Mouse (Mus musculus) embryonic facial prominence, embryonic 15.5 days (tissue): ENCODE results near the gene Ep300. TPM values are rescaled to one million over a fixed set of nuclear protein-coding genes. Genes with fewer than 3 reads are reported as not detected.

Experiments used
- ATAC-seq: fragments of 200-750 bp; cut with Nextera tagmentation; 2 replicates; pipeline ENCODE4 v1.8.0; 2017; ENCODE audit warnings: low read depth, moderate TSS enrichment; ENCODE audit not compliant: insufficient number of reproducible peaks, low FRiP score, low TSS enrichment
- H3K27ac ChIP-seq: fragments of 300-500 bp; sonication (generic); replicated peaks from 2 replicates; pipeline ENCODE4 v1.5.1; 2015; ENCODE audit warnings: mild to moderate bottlenecking, inconsistent platforms
- H3K27me3 ChIP-seq: fragments of 300-500 bp; sonication (generic); 2 replicates; pipeline ENCODE4 v1.6.1; 2015; ENCODE audit warnings: inconsistent platforms
- H3K36me3 ChIP-seq: fragments of 300-500 bp; sonication (generic); 2 replicates; pipeline ENCODE4 v1.6.1; 2015; ENCODE audit warnings: mild to moderate bottlenecking, inconsistent platforms
- H3K4me1 ChIP-seq: fragments of 300-500 bp; sonication (generic); 2 replicates; pipeline ENCODE4 v1.6.1; 2015; ENCODE audit warnings: inconsistent platforms
- H3K4me2 ChIP-seq: fragments of 300-500 bp; sonication (generic); replicated peaks from 2 replicates; pipeline ENCODE4 v1.6.1; 2015; ENCODE audit warnings: mild to moderate bottlenecking, inconsistent platforms
- H3K4me3 ChIP-seq: fragments of 300-500 bp; sonication (generic); replicated peaks from 2 replicates; pipeline ENCODE4 v1.5.1; 2015; ENCODE audit warnings: mild to moderate bottlenecking, inconsistent platforms
- H3K9ac ChIP-seq: fragments of 300-500 bp; sonication (generic); 2 replicates; pipeline ENCODE4 v1.6.1; 2015; ENCODE audit warnings: inconsistent platforms
- H3K9me3 ChIP-seq: fragments of 300-500 bp; sonication (generic); replicated peaks from 2 replicates; pipeline ENCODE4 v1.6.1; 2016; ENCODE audit warnings: inconsistent platforms
- WGBS: fragments of 180-500 bp; shearing (Covaris S2); methylation state at CpG from one replicate; pipeline ENCODE4 v1.1.7; 2015; 5-methylcytosine and 5-hydroxymethylcytosine counted together
- polyA plus RNA-seq: library from polyadenylated mRNA; unstranded; fragments of >200 nt; fragmentation: Nextera tagmentation; extraction: Ambion mirVana; gene quantifications from 2 replicates; pipeline ENCODE4 v1.2.1, GENCODE M21; 2015

Gene Ep300
- polyA plus RNA-seq, 1 experiment from 2014 or later: 22.9 TPM

DNA sequence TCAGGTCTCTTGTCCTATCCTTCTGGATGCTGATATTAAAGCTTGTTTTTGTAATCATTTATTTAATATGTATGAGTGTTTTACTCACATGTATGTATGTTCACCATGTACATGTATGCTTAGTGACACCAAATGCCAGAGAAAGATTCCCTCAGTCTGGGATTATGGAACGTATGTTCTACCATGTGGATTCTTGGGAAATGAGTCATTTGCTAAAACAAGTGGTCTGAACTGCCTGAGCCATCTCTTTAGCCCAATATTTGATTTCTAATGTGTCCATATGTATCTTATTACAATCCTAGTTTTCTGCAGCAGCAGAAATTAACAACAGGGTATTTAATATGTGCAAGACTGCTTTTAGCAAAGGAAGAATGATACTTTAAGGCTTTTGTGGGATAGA lies 20.1 kb downstream of the Ep300 start:
- Histone ChIP-seq H3K27me3 (no peaks in the 10 kb centered on the region), H3K36me3 (peaks cover 44% of the 10 kb centered on the region), H3K27ac (no peak overlapping the region), H3K4me2 (no peak overlapping the region), H3K4me3 (no peak overlapping the region), H3K9me3 (no peaks in the 10 kb centered on the region), H3K9ac (no peak overlapping the region), H3K4me1 (0 out of 2 replicates have a peak, but pooled peaks cover 3% of the 10 kb centered on the region)
- no peak for ATAC-seq
- WGBS: 38% methylated on average over 1 of the region's 1 CpGs

- Histone ChIP-seq H3K9me3 (no peaks in the 10 kb centered on the region), H3K4me1 (no peaks in the 10 kb centered on the region), H3K27ac (no peak overlapping the region), H3K9ac (no peak overlapping the region), H3K4me2 (no peak overlapping the region), H3K27me3 (no peaks in the 10 kb centered on the region), H3K4me3 (no peak overlapping the region), H3K36me3 (peaks cover 48% of the 10 kb centered on the region)
- no peak for ATAC-seq
- 76% methylated on average over 1 of the region's 1 CpGs for WGBS
Measured at GRCm38 (mm10) chr15:81606634-81607033, 21.5 kb downstream of the Ep300 start.

- no peak overlapping the region for H3K4me2 ChIP-seq
- WGBS: 92% methylated on average over 8 of the region's 8 CpGs
- H3K36me3 ChIP-seq: peaks cover 68% of the 10 kb centered on the region
- H3K9me3 ChIP-seq: no peaks in the 10 kb centered on the region
- no peak overlapping the region for H3K4me3 ChIP-seq
- no peak for ATAC-seq
- H3K27me3 ChIP-seq: no peaks in the 10 kb centered on the region
- H3K9ac ChIP-seq: no peak overlapping the region
- no peak overlapping the region for H3K27ac ChIP-seq
- H3K4me1 ChIP-seq: no peaks in the 10 kb centered on the region
Measured at GRCm38 (mm10) chr15:81649516-81650455, 64.6 kb downstream of the Ep300 start.

DNA sequence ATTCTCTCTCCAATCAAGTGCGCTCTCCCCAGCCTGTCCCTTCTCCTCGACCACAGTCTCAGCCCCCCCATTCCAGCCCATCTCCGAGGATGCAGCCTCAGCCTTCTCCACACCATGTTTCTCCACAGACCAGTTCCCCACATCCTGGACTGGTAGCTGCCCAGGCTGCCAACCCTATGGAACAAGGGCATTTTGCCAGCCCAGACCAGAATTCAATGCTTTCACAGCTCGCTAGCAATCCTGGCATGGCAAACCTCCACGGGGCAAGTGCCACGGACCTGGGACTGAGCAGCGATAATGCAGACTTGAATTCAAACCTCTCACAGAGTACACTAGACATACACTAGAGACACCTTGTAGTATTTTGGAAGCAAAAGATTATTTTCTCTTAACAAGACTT lies 65.5 kb downstream of the Ep300 start:
- Histone ChIP-seq H3K36me3 (peaks cover 60% of the 10 kb centered on the region), H3K27me3 (no peaks in the 10 kb centered on the region)
- 87% methylated on average over 7 of the region's 7 CpGs for WGBS

DNA sequence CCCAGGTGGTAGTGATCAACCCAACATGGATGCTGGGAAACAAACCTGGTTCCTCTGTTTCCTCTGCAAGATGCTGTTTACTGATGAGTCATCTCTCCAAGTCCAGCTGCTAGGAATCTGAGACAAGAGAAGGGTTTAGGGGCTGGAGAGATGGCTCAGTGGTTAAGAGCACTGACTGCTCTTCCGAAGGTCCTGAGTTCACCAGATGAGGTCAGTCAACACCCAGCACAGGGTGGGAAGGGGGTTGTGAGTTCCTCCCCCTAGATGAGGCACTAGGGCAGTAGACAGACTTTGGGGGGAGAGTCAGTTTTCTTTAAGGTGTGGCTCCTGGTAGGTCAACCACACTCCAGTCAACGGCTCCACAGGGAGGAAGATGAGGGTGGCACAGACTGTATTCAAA lies 76.5 kb downstream of the Ep300 start:
- peaks cover 10% of the 10 kb centered on the region for H3K4me1 ChIP-seq
- no peaks in the 10 kb centered on the region for H3K36me3 ChIP-seq
- no peaks in the 10 kb centered on the region for H3K9me3 ChIP-seq
- H3K27me3 ChIP-seq: no peaks in the 10 kb centered on the region
- H3K4me2 ChIP-seq: no peak overlapping the region
- no peak overlapping the region for H3K27ac ChIP-seq
- no peak overlapping the region for H3K4me3 ChIP-seq
- no peak for ATAC-seq
- 87% methylated on average over 2 of the region's 2 CpGs for WGBS
- H3K9ac ChIP-seq: no peak overlapping the region

More for the DNA sequence above, 65.5 kb downstream of the Ep300 start:
- Histone ChIP-seq H3K9ac (no peak overlapping the region), H3K4me3 (no peak overlapping the region), H3K4me2 (no peak overlapping the region), H3K9me3 (no peaks in the 10 kb centered on the region), H3K27ac (no peak overlapping the region), H3K4me1 (no peaks in the 10 kb centered on the region)
- ATAC-seq: no peak

DNA sequence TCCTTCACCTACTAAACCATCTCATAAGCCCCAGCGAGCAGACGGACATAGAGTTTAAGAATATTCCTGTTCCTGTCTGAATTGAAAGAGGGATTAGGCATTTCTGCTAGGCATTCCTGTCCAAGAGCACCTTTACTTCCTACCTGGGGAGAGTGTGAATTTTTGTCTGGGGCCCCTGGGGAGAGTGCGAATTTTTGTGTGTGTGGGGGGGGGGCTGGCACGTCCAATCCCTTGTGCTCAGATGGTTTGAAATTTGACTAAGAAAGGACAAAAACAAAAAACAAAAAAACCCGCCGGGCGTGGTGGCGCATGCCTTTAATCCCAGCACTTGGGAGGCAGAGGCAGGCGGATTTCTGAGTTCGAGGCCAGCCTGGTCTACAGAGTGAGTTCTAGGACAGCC lies 78.1 kb downstream of the Ep300 start:
- WGBS: 60% methylated on average over 10 of the region's 10 CpGs
- Histone ChIP-seq H3K9ac (no peak overlapping the region), H3K27me3 (no peaks in the 10 kb centered on the region), H3K4me3 (peak overlapping the region; percentile 86), H3K9me3 (no peaks in the 10 kb centered on the region), H3K4me2 (peak overlapping the region; percentile 85), H3K36me3 (peaks cover 12% of the 10 kb centered on the region), H3K27ac (no peak overlapping the region), H3K4me1 (peaks cover 10% of the 10 kb centered on the region)
- ATAC-seq: no peak

DNA sequence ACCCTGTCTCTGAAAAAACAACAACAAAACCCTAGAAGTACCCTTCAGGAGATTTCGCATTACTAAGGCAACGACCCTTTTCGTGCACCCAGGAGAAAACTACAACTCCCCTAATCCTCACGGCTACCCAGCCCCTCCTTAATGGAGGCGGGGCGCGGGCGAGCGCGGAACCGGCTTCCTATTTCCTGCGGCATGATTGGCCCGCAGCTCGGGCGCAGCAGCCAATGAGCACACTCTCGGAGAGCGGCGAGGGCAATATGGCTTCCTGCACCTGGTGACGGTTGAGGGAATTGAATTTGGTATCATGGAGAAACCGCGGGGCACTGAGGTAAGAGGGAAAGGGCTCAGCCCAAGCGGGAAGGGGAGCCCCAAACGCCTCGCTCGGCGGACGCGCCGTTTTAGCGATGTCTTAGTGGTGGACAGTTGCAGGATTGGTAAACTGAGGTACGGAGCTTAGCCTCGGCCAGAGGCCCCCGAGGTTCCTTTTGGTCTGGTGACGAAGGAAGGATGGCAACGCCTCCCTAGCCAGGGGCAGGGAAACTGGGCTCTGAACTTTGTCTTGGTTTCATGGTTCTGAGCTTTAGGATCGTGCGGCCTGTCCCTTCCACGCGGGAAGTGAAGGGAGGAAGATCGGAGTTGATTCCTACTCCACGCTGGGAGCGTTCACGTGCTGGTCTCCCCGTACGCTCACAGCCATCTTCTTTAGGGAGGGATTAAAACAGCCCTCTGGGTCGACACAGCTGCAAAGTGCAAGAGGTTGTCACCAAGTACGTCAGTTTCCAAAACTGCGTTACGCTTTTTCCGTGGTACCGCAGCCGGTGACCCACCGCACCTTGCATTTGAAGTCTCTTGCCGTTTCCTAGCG lies 78.8 kb downstream of the Ep300 start, which contains the start of gene L3mbtl2:
Gene L3mbtl2 (plus strand): TSS at position 193 of the 865 bp plus-strand sequence.
- H3K27me3 ChIP-seq: no peaks in the 10 kb centered on the region
- H3K36me3 ChIP-seq: peaks cover 18% of the 10 kb centered on the region
- ATAC-seq: peak; percentile 97
- H3K9me3 ChIP-seq: no peaks in the 10 kb centered on the region
- H3K9ac ChIP-seq: peak within 1 kb of the TSS; percentile 69
- H3K4me2 ChIP-seq: peak within 1 kb of the TSS; percentile 85
- under 1% methylated on average over 55 of the region's 55 CpGs for WGBS
- H3K27ac ChIP-seq: no peak within 1 kb of the TSS
- H3K4me3 ChIP-seq: peak within 1 kb of the TSS; percentile 86
- peaks cover 10% of the 10 kb centered on the region for H3K4me1 ChIP-seq

DNA sequence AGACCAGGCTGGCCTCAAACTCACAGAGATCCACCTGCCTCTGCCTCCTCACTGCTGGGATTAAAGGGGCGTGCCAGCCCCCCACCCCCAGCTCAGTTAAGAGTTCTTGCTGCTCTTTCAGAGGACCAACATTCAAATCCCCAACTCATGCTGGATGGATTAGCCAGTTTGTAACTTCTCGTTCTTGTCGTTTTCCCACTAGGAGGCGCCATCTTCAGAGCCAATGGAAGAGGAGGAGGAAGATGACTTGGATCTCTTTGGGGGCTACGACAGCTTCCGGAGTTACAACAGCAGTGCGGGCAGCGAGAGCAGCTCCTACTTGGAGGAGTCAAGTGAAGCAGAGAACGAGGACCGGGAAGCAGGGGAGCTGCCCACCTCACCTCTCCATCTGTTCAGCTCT lies 81.8 kb downstream of the Ep300 start:
- ATAC-seq: no peak
- H3K36me3 ChIP-seq: peaks cover 34% of the 10 kb centered on the region
- H3K4me3 ChIP-seq: no peak overlapping the region
- no peak overlapping the region for H3K9ac ChIP-seq
- peaks cover 10% of the 10 kb centered on the region for H3K4me1 ChIP-seq
- H3K27ac ChIP-seq: no peak overlapping the region
- H3K27me3 ChIP-seq: no peaks in the 10 kb centered on the region
- 85% methylated on average over 10 of the region's 10 CpGs for WGBS
- H3K9me3 ChIP-seq: no peaks in the 10 kb centered on the region
- H3K4me2 ChIP-seq: no peak overlapping the region

DNA sequence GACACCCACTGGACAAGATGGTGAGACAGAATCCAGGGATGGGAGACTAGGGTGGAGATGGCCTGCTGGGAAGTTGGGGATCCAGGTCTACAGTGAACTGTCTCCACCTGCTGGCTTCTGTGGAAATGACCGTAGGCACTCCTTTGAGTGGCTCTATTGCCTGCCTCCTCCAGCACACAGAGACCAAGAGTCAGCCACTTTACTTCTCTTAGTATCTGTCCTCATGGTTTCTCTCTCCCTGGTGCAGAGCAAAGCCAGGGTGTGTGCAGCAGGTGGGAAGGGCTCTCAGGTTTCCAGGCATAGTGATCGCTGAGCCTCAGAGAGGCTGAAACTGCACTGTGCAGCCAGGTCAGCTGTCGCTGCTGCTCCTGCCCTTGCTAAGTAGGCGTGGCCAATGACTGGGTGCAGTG lies 85.1 kb downstream of the Ep300 start:
- Histone ChIP-seq H3K36me3 (peaks cover 46% of the 10 kb centered on the region), H3K27ac (no peak overlapping the region), H3K9ac (no peak overlapping the region), H3K4me3 (no peak overlapping the region), H3K4me1 (peaks cover under 1% of the 10 kb centered on the region; the same call in 1 of the 2 replicates), H3K9me3 (no peaks in the 10 kb centered on the region), H3K4me2 (no peak overlapping the region), H3K27me3 (no peaks in the 10 kb centered on the region)
- peak; percentile 35; the same call in 1 of the 2 replicates for ATAC-seq
- WGBS: 80% methylated on average over 4 of the region's 4 CpGs

- Histone ChIP-seq H3K27me3 (no peaks in the 10 kb centered on the region), H3K9ac (no peak overlapping the region), H3K9me3 (no peaks in the 10 kb centered on the region), H3K4me1 (no peaks in the 10 kb centered on the region), H3K27ac (no peak overlapping the region), H3K36me3 (peaks cover 53% of the 10 kb centered on the region), H3K4me2 (no peak overlapping the region), H3K4me3 (no peak overlapping the region)
- WGBS: 89% methylated on average over 3 of the region's 3 CpGs
- no peak for ATAC-seq
Measured at GRCm38 (mm10) chr15:81676637-81677036, 91.5 kb downstream of the Ep300 start.

GRCm38 (mm10) chr15:81680301-81680805 lies 95.2 kb downstream of the Ep300 start:
- Histone ChIP-seq H3K36me3 (peaks cover 77% of the 10 kb centered on the region), H3K27ac (no peak overlapping the region), H3K9ac (no peak overlapping the region), H3K4me3 (no peak overlapping the region), H3K4me2 (no peak overlapping the region), H3K9me3 (no peaks in the 10 kb centered on the region), H3K27me3 (no peaks in the 10 kb centered on the region), H3K4me1 (no peaks in the 10 kb centered on the region)
- ATAC-seq: no peak
- WGBS: 90% methylated on average over 4 of the region's 4 CpGs
